ENCODE assay signal across 24 mouse cellular contexts in genomic region chr5:39144225-39144624, GRCm38 (mm10).
DNase-seq lines count a peak whose midpoint lies in the region; ATAC-seq and TF ChIP-seq lines count a peak whose summit lies in the region.
"Had no signal": no experiment of that assay in that cellular context is flagged by ENCODE, and none has a peak within 500 bp of the region (broad histone marks: within the 10 kb centered on the region; RNA-seq: fewer than 3 reads in every experiment).

No protein-coding gene starts in this region.

- no peaks in the 10 kb centered on the region for H3K9me3 ChIP-seq in hindbrain, embryonic 16.5 days (ENCODE audit: control insufficient read depth, low read length)
- no peaks in the 10 kb centered on the region for H3K9me3 ChIP-seq in hindbrain, embryonic 14.5 days (ENCODE audit: control insufficient read depth, low read length)
- no peaks in the 10 kb centered on the region for H3K9me3 ChIP-seq in midbrain, embryonic 13.5 days
- H3K9me3 ChIP-seq in midbrain, embryonic 15.5 days: no peaks in the 10 kb centered on the region
- H3K9me3 ChIP-seq in intestine, postnatal 0 days (ENCODE audit: control insufficient read depth): no peaks in the 10 kb centered on the region
- H3K9me3 ChIP-seq: embryonic facial prominence, embryonic 15.5 days; forebrain, embryonic 12.5 days; heart, embryonic 15.5 days; kidney, embryonic 15.5 days; limb, embryonic 12.5 days; liver, embryonic 15.5 days; stomach, embryonic 15.5 days had no signal

- peak; percentile 48; the same call in 1 of the 2 replicates for ATAC-seq in hindbrain, embryonic 16.5 days
- ATAC-seq in hindbrain, embryonic 14.5 days (ENCODE audit: low FRiP score): no peak
- peak; percentile 27; the same call in 1 of the 2 replicates for ATAC-seq in midbrain, embryonic 13.5 days
- no peak for ATAC-seq in midbrain, embryonic 15.5 days (replicated peaks)
- ATAC-seq in intestine, postnatal 0 days: peak; percentile 73
- ATAC-seq: forebrain, postnatal 0 days had no signal

- no peak overlapping the region for H3K4me2 ChIP-seq in hindbrain, embryonic 16.5 days (ENCODE audit: low read length)
- H3K4me2 ChIP-seq in hindbrain, embryonic 14.5 days (replicated peaks): no peak overlapping the region
- no peak overlapping the region for H3K4me2 ChIP-seq in midbrain, embryonic 13.5 days (replicated peaks)
- H3K4me2 ChIP-seq in midbrain, embryonic 15.5 days: no peak overlapping the region
- H3K4me2 ChIP-seq in intestine, postnatal 0 days (replicated peaks; ENCODE audit: low read depth): no peak overlapping the region
- H3K4me2 ChIP-seq: embryonic facial prominence, embryonic 15.5 days; forebrain, embryonic 12.5 days; heart, embryonic 15.5 days; kidney, embryonic 15.5 days; limb, embryonic 12.5 days; liver, embryonic 15.5 days; lung, embryonic 14.5 days; stomach, embryonic 15.5 days had no signal

- H3K27me3 ChIP-seq in cerebellum, adult 2 months (ENCODE audit: control insufficient read depth, insufficient read depth, low read length): no peaks in the 10 kb centered on the region
- H3K27me3 ChIP-seq in hindbrain, embryonic 16.5 days (replicated peaks; ENCODE audit: control insufficient read depth, insufficient read depth, low read length): no peaks in the 10 kb centered on the region
- H3K27me3 ChIP-seq in hindbrain, embryonic 14.5 days (ENCODE audit: control insufficient read depth, insufficient read depth, low read length): no peaks in the 10 kb centered on the region
- H3K27me3 ChIP-seq in midbrain, embryonic 13.5 days: no peaks in the 10 kb centered on the region
- H3K27me3 ChIP-seq in midbrain, embryonic 15.5 days (replicated peaks): no peaks in the 10 kb centered on the region
- H3K27me3 ChIP-seq in intestine, postnatal 0 days (replicated peaks; ENCODE audit: control insufficient read depth, insufficient read depth, low read length): no peaks in the 10 kb centered on the region
- H3K27me3 ChIP-seq: CH12.LX; embryonic facial prominence, embryonic 15.5 days; forebrain, embryonic 12.5 days; heart, embryonic 15.5 days; kidney, embryonic 15.5 days; limb, embryonic 12.5 days; liver, embryonic 15.5 days; stomach, embryonic 15.5 days had no signal

- no peak overlapping the region for H3K4me3 ChIP-seq in cerebellum, adult 2 months (replicated peaks; ENCODE audit: insufficient read depth, low read depth, low read length)
- H3K4me3 ChIP-seq in hindbrain, embryonic 16.5 days (ENCODE audit: low read length): no peak overlapping the region
- H3K4me3 ChIP-seq in hindbrain, embryonic 14.5 days (replicated peaks; ENCODE audit: low read length): no peak overlapping the region
- H3K4me3 ChIP-seq in midbrain, embryonic 13.5 days (replicated peaks): no peak overlapping the region
- no peak overlapping the region for H3K4me3 ChIP-seq in midbrain, embryonic 15.5 days
- no peak overlapping the region for H3K4me3 ChIP-seq in intestine, postnatal 0 days (ENCODE audit: low read depth, low read length)
- H3K4me3 ChIP-seq: embryonic facial prominence, embryonic 15.5 days; forebrain, embryonic 12.5 days; heart, embryonic 15.5 days; kidney, embryonic 15.5 days; limb, embryonic 12.5 days; liver, embryonic 15.5 days; stomach, embryonic 15.5 days had no signal

- WGBS in cerebellum, adult 2 months: 92% methylated on average over 10 of the region's 10 CpGs
- WGBS in hindbrain, embryonic 16.5 days: 89% methylated on average over 10 of the region's 10 CpGs
- 89% methylated on average over 10 of the region's 10 CpGs for WGBS in hindbrain, embryonic 14.5 days
- WGBS in midbrain, embryonic 13.5 days: 90% methylated on average over 10 of the region's 10 CpGs
- 90% methylated on average over 10 of the region's 10 CpGs for WGBS in midbrain, embryonic 15.5 days
- 74% methylated on average over 10 of the region's 10 CpGs for WGBS in intestine, postnatal 0 days

- no peak overlapping the region for H3K9ac ChIP-seq in hindbrain, embryonic 16.5 days (ENCODE audit: low read depth, low read length)
- H3K9ac ChIP-seq in hindbrain, embryonic 14.5 days: no peak overlapping the region
- no peak overlapping the region for H3K9ac ChIP-seq in midbrain, embryonic 13.5 days (replicated peaks)
- no peak overlapping the region for H3K9ac ChIP-seq in midbrain, embryonic 15.5 days
- H3K9ac ChIP-seq in intestine, postnatal 0 days (ENCODE audit: low read depth, low read length): no peak overlapping the region
- H3K9ac ChIP-seq: embryonic facial prominence, embryonic 15.5 days; forebrain, embryonic 12.5 days; forebrain, postnatal 0 days; heart, embryonic 15.5 days; kidney, embryonic 15.5 days; limb, embryonic 12.5 days; liver, embryonic 15.5 days; lung, embryonic 14.5 days; stomach, embryonic 15.5 days had no signal

- peaks cover 4% of the 10 kb centered on the region; the same call in 1 of the 2 replicates for H3K4me1 ChIP-seq in cerebellum, adult 2 months (ENCODE audit: control insufficient read depth, insufficient read depth, low read length)
- peaks cover 3% of the 10 kb centered on the region; the same call in 1 of the 2 replicates for H3K4me1 ChIP-seq in hindbrain, embryonic 16.5 days (ENCODE audit: control insufficient read depth, insufficient read depth, low read depth, low read length)
- 0 out of 2 replicates have a peak, but pooled peaks cover 3% of the 10 kb centered on the region for H3K4me1 ChIP-seq in hindbrain, embryonic 14.5 days (replicated peaks; ENCODE audit: control insufficient read depth, insufficient read depth, low read length)
- H3K4me1 ChIP-seq in midbrain, embryonic 13.5 days (replicated peaks): no peaks in the 10 kb centered on the region
- no peaks in the 10 kb centered on the region for H3K4me1 ChIP-seq in midbrain, embryonic 15.5 days
- no peaks in the 10 kb centered on the region for H3K4me1 ChIP-seq in intestine, postnatal 0 days (replicated peaks; ENCODE audit: control insufficient read depth, insufficient read depth, low read length)
- H3K4me1 ChIP-seq: forebrain, embryonic 12.5 days; kidney, embryonic 15.5 days; liver, embryonic 15.5 days; stomach, embryonic 15.5 days had no signal

- no peak for TF ChIP-seq POLR2A in cerebellum, adult 2 months (IDR thresholded peaks at IDR 0.05; ENCODE audit: borderline replicate concordance, insufficient read depth, low read length)

- H3K27ac ChIP-seq in cerebellum, adult 2 months (ENCODE audit: insufficient read depth, low read length): no peak overlapping the region
- no peak overlapping the region for H3K27ac ChIP-seq in hindbrain, embryonic 16.5 days (ENCODE audit: low read depth, low read length)
- no peak overlapping the region for H3K27ac ChIP-seq in hindbrain, embryonic 14.5 days
- no peak overlapping the region for H3K27ac ChIP-seq in midbrain, embryonic 13.5 days
- no peak overlapping the region for H3K27ac ChIP-seq in midbrain, embryonic 15.5 days
- H3K27ac ChIP-seq in intestine, postnatal 0 days (ENCODE audit: low read depth, low read length): no peak overlapping the region
- H3K27ac ChIP-seq: embryonic facial prominence, embryonic 15.5 days; forebrain, embryonic 12.5 days; heart, embryonic 15.5 days; kidney, embryonic 15.5 days; limb, embryonic 12.5 days; liver, embryonic 15.5 days; stomach, embryonic 15.5 days had no signal

- peak; percentile 8; the same call in 1 of the 2 replicates for TF ChIP-seq CTCF in cerebellum, adult 2 months (IDR thresholded peaks at IDR 0.05; ENCODE audit: borderline replicate concordance, insufficient read depth, low read depth, low read length)
- TF ChIP-seq CTCF in intestine, postnatal 0 days (IDR thresholded peaks at IDR 0.05; ENCODE audit: low read depth): peak; percentile 51

- no peaks in the 10 kb centered on the region for H3K36me3 ChIP-seq in hindbrain, embryonic 16.5 days (ENCODE audit: control insufficient read depth, insufficient read depth, low read length)
- H3K36me3 ChIP-seq in hindbrain, embryonic 14.5 days (replicated peaks; ENCODE audit: control insufficient read depth, insufficient read depth): no peaks in the 10 kb centered on the region
- H3K36me3 ChIP-seq in midbrain, embryonic 13.5 days: no peaks in the 10 kb centered on the region
- no peaks in the 10 kb centered on the region for H3K36me3 ChIP-seq in midbrain, embryonic 15.5 days (replicated peaks)
- H3K36me3 ChIP-seq in intestine, postnatal 0 days (ENCODE audit: control insufficient read depth, insufficient read depth): no peaks in the 10 kb centered on the region
- H3K36me3 ChIP-seq: embryonic facial prominence, embryonic 15.5 days; forebrain, embryonic 12.5 days; heart, embryonic 15.5 days; kidney, embryonic 15.5 days; limb, embryonic 12.5 days; liver, embryonic 15.5 days; stomach, embryonic 15.5 days had no signal

- DNase-seq in cerebellum, adult 2 months: no peak
- DNase-seq in cerebellum, adult 9-10 months: no peak
- DNase-seq in hindbrain, embryonic 14.5 days (ENCODE audit: low spot score): no peak
- no peak for DNase-seq in thymus, postnatal 36 days
- DNase-seq: forebrain, postnatal 0 days; heart, postnatal 36 days; kidney, adult 18-20 months; layer of hippocampus, adult 9-11 months; lung, postnatal 14 days; right cerebral cortex, postnatal 14 days; thymus, postnatal 14 days had no signal

Comparison
In these comparisons a context has a peak if more than half of its experiments do, and no peak if none do; other contexts are left out.
1. ATAC-seq: peak in hindbrain, embryonic 16.5 days (single experiment), midbrain, embryonic 13.5 days (single experiment) and intestine, postnatal 0 days (single experiment); none in hindbrain, embryonic 14.5 days (single experiment) and midbrain, embryonic 15.5 days (single experiment).